Mouse (Mus musculus) spleen, postnatal 10 days (tissue): ENCODE measurements around the gene Cald1.
A peak's percentile ranks its signal among the peaks of the same experiment; 100 is the strongest.

ENCODE experiments used
- DNase-seq, 2 experiments: peaks; one replicate each; pipeline ENCODE4 v3.0.0; 2021 to 2022; ENCODE audit warnings: low spot score in 2 of 2

Gene Cald1

DNA sequence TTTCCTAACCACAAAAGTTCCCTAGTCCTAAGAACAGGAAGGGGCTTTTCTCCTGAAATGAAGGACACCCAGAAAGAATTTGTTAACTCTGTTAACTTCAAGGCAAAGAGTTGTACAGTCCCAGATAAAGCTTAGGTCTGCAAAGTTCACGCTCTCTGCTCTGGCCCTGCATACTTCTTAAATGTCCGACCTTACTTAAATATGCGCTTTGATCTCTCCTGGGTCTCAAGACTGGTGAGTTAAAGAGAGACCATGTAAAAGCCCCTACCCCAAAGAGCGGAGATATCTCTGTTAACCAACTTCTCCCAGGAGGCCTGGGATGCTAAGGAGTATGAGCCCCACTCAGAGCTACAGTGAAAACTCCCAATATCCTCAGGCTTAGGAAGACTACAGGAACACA, 119.4 kb downstream of the Cald1 start:
- no peak for DNase-seq

DNA sequence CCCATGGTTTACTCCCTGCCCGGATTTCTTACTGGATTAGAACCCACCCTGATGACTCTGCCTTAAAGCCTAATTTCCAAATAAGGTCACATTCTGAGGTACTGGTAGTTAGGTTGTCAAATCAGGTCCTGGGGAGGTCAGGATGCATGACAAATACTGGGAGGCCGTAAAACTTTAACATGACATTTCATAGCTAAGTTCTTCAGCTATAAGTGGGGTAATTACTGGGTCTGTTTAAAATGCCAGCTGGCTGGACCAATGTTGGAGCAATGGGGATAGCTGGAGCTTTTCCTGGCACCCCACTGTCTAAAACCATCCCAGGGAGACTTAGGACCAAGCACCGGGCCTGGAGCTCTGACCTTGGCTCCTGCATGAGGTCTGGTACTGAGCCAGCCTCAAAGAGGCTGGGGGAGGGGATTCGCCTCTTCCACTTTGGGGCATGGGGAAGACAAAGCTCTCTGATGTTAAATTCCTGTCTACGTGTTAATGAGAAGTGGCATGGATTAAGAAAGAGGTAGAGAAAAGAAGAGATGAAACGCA, 120.9 kb downstream of the Cald1 start:
- DNase-seq, result no peak

DNA sequence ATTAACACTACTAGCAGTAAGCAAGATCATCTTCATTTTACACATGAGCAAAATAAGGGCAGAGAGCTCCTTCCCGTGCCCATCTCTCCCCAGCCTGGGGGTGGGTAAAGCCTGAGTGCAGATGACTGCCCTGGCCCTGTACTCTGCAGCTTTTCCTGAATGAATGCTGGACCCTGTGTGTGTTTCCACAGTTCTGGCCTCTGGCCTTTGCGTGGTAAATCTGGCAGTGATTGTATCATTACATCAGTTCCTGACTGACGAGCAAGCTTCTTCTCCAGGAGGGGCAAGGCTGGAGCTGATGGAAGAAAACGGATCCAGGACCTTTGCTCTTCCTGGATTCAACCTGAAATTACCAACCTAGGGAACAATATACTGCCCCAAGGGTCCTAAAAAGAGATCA, 122.1 kb downstream of the Cald1 start:
- DNase-seq, result no peak

DNA sequence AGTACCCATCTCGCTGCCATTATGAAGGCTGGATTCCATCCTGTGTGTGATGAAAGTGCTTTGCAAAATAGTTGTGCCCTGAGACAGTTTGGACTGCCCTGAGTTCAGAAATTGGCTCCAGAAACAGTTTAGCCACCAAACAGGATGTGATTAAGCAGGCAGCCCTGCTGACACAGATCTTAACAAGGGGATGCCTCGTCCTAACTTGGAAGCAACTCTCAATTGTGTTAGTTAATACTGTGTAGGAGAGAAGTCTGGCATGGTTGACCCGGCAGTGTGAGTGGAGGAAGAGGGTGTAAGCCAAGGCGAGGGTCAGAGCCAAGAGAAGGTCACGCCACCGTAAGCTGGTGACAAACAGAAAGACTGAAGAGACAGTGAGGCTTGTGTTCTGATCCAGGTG, 123.4 kb downstream of the Cald1 start:
- no peak for DNase-seq

DNA sequence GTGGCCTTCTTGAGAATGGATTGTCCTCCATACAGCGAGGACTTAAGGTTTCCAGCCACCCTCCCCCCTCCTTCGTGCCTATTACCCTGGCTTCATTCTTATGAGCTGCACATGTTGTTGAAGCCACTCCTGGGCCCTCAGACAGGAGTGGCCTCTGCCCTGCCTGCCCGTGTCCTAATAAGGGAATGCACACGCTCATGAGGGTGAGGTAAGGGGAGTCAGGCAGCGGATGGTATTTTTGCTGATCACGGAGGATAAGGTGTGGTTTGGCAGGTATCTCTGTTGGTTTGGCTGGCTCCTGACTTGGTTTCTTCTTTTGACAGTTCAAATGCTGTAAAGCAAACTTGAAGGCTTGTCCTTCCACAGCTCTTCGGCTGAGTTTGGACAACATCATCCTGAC, 124.4 kb downstream of the Cald1 start:
- no peak for DNase-seq

DNA sequence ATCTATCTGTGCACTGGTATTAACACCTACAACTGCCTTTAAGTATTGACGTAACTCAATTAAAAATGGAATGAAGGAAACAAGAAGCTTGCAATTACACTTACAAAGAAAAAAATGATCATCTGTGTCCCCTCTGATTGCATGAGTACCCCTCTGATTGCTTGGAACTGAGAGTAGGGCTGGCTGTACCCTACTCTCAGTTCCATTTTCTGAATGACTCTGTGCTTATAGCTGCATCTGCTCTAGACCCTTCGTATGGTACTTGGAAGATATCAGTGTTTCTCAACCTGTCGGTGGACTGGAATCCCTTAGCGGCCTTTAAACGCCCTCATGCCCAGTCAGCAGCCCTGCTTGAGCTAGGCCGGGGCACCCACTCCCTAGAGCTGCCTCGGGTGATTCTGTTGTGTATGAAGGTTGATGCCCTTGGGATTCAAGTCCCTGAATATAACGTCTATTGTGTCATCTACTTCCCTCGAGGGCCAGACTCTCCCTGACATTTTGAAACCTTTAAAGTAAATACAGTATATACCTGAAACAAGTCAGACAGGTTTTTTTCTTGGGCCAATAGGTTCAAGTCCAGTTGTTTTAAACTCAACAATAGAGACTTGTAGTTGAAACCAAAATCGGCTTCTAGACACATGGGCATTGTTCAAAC, 125.1 kb downstream of the Cald1 start:
- no peak for DNase-seq

DNA sequence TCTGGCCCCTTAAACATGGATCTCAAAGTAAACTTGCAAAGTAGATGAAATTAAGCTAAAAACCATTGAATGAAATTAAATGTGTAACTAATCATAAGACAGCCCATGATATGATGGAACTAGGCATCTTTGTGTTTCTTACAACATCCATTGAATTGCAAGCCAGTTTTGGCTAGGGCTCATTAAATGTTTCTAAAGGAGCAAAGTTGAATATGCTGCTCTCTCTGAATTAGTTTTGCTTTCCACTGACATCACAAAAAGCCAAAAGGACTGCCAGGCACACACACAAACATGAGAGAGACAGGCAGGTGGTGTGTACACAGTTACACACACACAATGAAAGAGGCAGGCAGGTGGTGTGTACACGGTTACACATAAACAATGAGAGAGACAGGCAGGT, 127.4 kb downstream of the Cald1 start:
- DNase-seq, result no peak

DNA sequence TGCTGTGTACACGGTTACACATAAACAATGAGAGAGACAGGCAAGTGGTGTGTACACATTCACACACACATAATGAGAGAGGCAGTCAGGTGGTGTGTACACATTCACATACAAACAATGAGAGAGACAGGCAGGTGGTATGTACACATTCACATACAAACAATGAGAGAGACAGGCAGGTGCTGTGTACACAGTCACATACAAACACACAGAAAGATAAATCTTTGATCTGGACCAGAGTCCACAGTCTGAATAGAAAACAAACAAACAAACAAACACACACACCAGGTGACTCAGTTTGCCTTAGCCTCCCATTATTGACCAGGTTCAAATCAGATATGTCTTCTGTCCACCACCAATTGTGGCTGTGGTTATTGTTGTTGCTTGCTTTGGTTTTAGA, 127.8 kb downstream of the Cald1 start:
- DNase-seq, result no peak

DNA sequence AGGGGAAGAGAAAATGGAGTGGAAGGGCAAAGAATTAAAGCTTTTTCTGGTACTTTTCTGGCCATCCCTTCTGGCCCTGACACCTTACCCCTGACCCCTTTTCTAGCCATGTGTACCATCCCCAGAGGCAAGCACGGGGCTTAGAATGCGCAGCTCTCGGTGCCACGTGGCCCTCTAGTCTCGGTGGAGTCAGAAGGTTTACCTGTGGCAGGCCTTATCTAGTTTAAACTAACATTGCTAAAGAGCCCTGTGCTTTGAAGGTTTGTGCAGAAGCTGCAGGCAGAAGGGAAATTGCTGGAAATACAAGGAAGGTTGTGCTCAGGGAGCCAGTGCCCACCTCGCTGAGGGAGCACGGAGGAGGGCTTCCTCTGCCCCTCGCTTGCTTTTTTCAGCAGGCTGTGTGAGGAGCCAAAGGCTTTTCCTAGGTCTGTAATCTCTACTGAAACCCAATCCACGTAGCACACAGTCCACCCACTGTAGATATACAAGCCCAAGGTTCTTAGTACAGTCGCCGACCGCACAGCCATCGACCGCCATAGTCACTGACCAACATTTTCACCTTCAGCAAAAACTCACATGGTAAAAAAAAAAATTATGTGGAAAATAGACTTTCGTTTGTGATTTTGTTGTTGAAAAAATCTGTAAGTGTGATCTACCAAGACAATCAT, 129.2 kb downstream of the Cald1 start:
- DNase-seq, result no peak

DNA sequence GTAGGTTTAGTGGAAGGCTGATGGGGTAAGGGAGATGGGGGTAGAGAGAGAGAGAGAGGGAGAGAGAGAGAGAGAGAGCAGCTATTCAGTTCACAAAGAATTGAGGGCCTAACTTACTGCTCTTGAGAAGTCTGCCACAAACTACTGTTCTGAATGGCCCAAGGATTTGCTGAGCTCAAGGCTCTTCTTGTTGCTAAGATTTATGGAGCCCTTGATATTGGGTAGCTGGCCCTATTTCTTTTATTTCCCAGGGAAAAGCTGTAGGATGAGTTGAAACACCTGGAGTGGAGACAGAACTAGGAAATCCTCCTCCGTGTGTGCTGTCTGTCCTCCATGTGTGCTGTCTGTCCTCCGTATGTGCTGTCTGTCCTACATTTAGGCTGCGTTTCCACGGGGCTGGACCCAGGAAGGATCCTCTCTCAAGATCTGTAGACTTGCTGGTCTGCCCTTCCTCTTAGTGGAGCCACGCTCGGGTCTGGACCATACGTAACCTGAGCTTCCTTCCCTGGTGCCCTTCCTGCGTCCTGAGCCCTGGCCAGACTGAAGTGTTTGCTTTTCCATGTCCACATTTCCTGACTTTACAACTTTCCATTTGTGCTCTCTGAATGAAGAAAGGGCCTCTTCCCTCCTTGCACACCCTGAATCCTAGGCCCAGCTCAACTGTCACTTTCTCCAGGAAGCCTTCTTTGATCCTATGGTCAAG, 131.3 kb downstream of the Cald1 start:
- DNase-seq, result no peak

DNA sequence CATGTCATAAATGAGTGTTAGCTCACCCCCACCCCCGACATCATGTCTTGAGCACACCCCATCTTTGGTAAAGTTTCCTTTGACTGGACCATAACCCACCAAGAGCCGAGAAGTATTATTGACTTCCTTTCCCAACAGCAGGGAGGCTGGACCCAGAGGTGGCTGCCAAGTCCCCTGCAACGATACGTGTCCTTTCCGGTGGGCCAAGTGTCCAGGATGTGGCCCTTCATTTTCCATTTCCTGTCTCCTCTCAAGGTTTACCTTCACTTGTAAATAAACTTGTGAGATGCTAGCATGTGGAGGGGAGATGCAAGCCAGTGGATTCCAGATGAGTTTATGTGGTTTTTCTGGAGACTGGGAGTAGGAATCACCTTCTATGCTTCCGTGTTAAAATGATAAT, 132.7 kb downstream of the Cald1 start:
- DNase-seq, result no peak

DNA sequence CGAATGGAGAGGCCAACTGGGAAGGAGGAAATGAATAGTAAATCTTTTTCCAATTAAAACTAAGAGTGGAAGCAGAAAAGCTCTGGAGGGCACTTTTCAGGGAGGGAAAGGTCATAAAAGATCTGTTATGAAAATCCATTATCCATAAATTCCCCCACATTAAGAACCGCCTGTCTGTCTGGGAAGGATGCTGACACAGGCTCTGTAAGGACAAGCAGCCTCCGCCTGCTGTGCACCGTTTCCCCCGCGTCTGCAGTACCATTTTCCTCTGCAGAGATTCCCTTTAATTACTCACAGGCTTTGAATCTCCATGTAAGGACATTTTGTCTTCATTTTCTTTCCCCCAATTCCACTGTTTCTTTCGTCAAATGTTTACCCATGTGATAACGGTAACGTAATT, 133.2 kb downstream of the Cald1 start:
- DNase-seq, result no peak

DNA sequence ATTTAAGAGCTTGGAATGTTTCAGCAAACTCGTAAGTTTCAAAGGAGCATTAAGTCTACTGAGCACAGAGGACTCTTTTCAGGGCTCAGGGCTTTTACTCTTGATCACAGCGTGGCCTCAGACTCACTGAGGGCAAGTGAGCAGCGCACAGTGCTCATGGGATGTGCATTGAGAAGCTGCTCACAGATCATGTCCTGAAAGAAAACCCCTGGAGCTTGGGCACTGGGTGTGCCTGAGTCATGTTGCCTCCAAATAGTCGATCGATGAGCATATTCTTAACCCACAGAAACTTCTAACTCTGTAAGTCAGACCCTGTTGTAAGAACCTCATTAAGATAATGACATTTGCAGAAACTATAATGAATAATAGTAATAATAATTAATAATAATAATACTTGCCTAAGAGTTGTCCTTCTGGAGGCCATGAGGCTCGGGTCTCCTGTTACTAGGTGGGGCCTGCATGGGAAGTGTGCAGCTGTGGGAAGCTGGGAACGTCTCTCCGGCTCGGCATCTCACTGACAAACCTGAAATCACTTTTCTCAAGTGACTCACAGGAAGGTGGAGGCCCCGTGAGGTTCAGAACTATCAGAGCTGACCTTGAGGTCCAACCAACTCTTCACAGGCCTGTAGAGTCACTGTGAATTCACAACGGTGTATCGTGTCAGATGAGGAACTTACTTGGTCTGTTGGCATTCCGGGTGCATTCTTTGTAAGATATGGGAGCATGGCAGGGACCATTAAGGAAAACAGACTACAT, 136.8 kb downstream of the Cald1 start:
- no peak for DNase-seq

DNA sequence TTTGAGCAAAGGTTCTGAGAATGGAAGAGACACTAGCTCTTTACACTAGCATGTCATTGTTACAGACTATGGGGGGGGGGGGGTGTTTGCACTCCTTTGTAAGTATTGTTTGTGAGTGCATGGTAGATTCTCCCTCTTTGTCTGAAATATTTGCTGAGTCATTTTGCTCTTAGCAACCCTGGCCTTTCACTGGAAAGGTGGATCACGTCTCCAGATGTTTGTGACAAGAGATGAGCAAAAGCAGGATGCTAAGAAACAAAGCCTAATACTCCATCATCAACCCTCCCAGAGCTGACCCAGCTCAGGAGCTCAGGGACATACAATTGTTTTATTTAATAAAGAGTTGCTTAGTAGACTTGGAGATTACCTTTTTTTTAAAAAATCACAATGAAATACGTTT, 138.6 kb downstream of the Cald1 start:
- DNase-seq, result no peak

DNA sequence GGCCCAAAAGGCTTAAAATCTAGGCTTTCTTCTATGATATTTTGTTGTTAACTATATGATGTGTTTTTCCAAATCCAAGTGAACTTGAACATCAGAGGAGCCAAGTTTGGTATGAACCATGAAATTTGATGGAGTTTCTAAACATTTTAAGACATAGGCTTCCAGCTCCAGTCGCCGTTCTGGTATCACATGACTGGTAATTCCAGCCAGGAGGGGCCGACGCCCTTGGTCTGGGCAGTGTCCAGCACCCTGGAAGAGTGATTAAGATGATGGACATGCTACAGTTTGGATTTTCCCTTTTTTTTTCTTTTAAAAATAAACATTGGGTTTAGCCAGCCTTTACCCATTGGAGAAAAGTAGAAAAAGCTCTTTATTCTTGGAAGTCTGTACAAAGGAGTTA, 145.6 kb downstream of the Cald1 start:
- no peak for DNase-seq

DNA sequence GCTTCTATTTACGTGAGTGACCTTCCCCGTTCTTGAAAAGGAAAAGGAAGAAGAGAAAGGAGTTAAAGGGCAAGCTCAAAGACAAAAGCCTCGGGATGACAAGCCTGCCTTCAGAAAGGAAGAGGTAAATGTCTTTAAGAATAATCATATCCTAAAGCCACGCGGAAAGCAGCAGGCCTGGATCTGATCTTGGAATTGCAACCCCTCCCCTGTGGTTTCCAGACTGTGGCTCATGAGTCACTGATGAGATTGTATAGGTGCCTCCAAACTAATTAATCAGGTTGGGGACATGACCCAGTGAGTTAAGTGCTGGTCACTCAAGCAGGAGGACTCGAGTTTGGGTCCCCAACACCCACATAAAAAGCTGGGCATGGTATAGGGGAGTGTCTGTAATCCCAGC, 149.5 kb downstream of the Cald1 start:
- no peak for DNase-seq

DNA sequence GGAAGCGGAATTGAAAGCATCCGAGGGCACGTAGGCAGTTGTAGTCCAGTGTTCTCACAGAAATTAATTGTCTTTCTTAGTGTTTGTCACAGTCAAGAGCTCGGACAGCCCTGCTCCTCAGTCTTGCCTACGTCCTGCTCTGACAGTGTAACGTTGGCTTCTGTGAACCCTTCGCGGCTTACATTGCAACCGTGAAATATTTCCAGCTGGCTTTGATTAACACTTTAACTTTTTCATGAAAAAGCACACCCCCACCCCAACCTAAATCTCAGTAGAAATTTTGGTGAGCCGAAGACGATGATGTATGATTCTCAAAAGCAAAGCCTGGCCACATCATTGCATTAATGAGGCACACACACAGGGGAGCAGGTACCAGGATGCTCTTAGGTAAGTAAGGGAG, 150.3 kb downstream of the Cald1 start:
- no peak for DNase-seq

DNA sequence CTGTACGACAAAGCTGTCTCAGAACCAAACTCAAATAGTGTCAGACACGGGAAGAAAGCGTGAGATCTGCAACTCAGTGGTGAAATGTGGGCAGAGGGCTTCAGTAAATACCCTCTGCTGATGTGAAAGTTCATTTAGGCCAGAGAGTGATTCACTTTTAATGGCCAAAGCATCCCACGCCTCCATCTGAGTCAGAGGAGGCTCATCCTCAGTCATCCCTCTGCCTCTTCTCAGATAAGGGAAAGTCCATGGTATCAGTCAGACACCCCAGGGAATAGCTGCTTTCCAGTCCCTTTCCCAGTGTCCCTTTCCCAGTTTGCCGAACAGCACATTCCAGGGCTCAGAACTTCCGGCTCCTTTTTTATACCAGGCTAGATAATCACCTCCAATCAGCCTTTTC, 151.2 kb downstream of the Cald1 start:
- no peak for DNase-seq

DNA sequence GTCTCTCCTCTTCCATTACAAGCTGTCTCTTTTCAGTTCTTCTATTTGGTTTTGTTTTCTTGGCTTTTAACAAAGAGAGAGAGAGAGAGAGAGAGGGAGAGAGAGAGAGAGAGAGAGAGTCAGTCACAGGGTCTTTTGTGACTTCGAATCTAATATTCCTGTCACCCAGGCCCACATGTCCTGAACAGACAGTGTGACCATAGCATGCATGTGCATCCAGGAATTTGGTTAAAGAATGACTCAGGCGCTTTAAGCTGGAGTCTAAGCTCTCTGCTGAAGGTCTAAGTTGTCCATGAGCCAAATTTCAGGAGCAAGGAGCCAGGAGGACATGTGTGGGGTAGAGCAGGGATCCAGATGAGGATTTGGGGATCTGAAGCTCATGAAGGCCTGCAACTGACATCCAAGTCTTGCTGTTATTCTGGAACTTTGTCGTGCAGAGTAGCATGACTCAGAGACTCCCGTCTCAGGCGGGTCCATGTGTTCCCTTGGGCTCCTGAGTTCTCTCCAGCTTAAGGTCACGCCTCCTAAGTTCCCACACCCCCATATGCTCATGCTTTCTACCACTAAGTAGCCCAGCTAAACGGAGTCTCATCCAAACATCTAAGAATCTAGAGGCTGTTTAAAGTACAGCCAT, 152.3 kb downstream of the Cald1 start:
- DNase-seq, result no peak

DNA sequence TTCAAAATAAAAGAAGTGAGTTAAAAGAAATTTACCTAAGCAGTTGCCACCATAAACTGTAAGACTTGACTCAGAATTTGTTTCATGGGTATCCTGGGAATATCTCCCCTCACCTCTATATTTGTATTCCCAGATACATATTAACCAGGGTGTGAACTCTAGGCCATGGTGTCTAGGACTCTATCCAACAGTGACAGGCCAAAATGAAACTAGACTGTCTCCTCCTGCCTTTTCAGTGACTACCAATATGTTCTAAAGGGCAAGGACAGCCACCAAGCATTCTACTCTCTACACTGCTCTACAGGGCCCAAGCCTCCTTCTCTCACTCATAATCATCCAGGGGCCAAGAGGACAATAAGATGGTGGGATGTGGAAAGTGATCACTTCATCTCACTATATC, 153.3 kb downstream of the Cald1 start:
- DNase-seq, result no peak

DNA sequence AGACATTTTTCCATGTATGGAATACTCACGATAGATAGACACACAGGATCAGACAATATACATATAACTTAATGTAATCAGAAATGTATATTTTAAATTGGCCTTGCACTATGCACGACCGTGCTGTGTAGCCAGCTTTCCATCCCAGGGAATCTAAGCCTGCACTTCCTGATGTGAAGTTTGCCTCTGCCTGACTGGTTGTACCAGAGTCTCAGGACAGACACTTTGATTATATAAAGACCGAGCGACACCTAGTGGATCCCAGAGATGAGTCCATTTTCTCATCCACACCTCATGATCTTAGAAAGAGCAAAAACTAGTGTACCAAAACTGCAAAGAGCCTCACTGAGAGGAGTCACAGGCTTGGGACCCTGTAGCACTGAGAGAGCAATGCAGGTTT, 156.1 kb downstream of the Cald1 start:
- peak in 1 of 2 experiments; percentile 29 for DNase-seq

DNA sequence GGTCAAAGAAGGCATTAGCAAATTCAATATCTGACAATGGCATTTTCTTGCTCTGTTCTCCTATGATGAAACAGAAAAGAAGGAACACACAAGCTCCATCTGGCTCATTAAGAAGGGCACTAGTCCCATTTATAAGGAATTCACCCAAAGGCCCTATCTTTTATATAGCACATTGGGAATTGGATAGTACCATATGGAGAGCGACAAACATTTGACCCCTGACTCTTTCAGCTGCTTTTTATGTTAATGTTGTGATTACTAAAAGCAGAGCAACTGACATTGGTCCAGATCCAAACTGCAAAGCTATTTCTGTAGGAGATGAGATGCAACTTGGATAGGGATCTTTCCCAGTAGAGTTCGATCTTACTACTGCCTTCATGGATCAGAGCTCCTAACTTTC, 160.0 kb downstream of the Cald1 start:
- DNase-seq, result no peak
